ENCODE assay signal across 25 mouse cellular contexts in the genomic region with DNA sequence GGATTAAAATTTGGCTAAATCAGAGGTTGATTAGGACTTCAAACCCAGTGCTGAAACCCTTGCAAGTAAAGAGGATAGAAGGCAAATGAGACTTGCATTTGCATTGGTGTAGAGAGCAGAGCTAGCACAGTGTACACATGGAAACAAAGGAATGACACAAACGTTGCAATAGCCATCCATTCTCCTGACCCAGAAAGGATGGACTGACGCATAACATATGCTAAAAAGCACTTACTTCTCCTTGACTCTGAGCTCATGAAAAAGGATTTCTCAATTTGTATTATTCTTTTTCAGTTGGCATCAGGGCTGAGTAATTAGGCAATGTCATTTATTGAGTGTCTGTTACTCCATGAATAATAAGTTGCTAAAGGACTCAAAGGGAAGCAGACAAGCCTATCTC. TPM values are rescaled to one million over a fixed set of nuclear protein-coding genes. Genes with fewer than 3 reads are reported as not detected.
A peak's percentile ranks its signal among the peaks of the same experiment; 100 is the strongest.
DNase-seq lines count a peak whose midpoint lies in the region; ATAC-seq and TF ChIP-seq lines count a peak whose summit lies in the region.
"Had no signal": no experiment of that assay in that cellular context is flagged by ENCODE, and none has a peak within 500 bp of the region (broad histone marks: within the 10 kb centered on the region; RNA-seq: fewer than 3 reads in every experiment).

No protein-coding gene starts in this region.

- no peak overlapping the region for H3K4me2 ChIP-seq in forebrain, embryonic 16.5 days (ENCODE audit: low read length)
- H3K4me2 ChIP-seq in forebrain, postnatal 0 days (ENCODE audit: low read depth): no peak overlapping the region
- H3K4me2 ChIP-seq in lung, postnatal 0 days (replicated peaks; ENCODE audit: low read depth, low read length): no peak overlapping the region
- H3K4me2 ChIP-seq: embryonic facial prominence, embryonic 12.5 days; embryonic facial prominence, embryonic 15.5 days; heart, embryonic 12.5 days; heart, embryonic 15.5 days; hindbrain, embryonic 13.5 days had no signal

- WGBS in forebrain, embryonic 16.5 days: 47% methylated on average over 2 of the region's 2 CpGs
- WGBS in forebrain, postnatal 0 days: 41% methylated on average over 2 of the region's 2 CpGs
- 40% methylated on average over 2 of the region's 2 CpGs for WGBS in lung, postnatal 0 days

- no peaks in the 10 kb centered on the region for H3K36me3 ChIP-seq in forebrain, embryonic 16.5 days (ENCODE audit: control insufficient read depth, insufficient read depth)
- H3K36me3 ChIP-seq in forebrain, postnatal 0 days (ENCODE audit: insufficient read depth): no peaks in the 10 kb centered on the region
- no peaks in the 10 kb centered on the region for H3K36me3 ChIP-seq in lung, postnatal 0 days (ENCODE audit: insufficient read depth, low read length)
- H3K36me3 ChIP-seq: embryonic facial prominence, embryonic 12.5 days; embryonic facial prominence, embryonic 15.5 days; heart, embryonic 12.5 days; hindbrain, embryonic 10.5 days; hindbrain, embryonic 13.5 days had no signal

- no peak overlapping the region for H3K9ac ChIP-seq in forebrain, embryonic 16.5 days (replicated peaks; ENCODE audit: low read depth, low read length)
- no peak overlapping the region for H3K9ac ChIP-seq in forebrain, postnatal 0 days
- no peak overlapping the region for H3K9ac ChIP-seq in lung, postnatal 0 days (replicated peaks; ENCODE audit: low read depth)
- H3K9ac ChIP-seq: embryonic facial prominence, embryonic 12.5 days; embryonic facial prominence, embryonic 15.5 days; heart, embryonic 12.5 days; heart, embryonic 15.5 days; hindbrain, embryonic 13.5 days had no signal

- DNase-seq in forebrain, postnatal 0 days: no peak
- peak; percentile 41 for DNase-seq in lung, postnatal 0 days (ENCODE audit: low spot score)
- no peak for DNase-seq in lung, postnatal 36 days
- no peak for DNase-seq in left cerebral cortex, adult 11 months (ENCODE audit: low spot score)
- no peak for DNase-seq in gastrocnemius, adult 2 months
- DNase-seq: adrenal gland, adult 2 months; adrenal gland, postnatal 14 days; cerebellum, adult 11 months; cerebellum, adult 2 months; cerebellum, adult 9-11 months; cerebellum, postnatal 25 days; gastrocnemius, postnatal 10 days; gastrocnemius, postnatal 36 days; heart, adult 18-20 months; heart, postnatal 10 days; heart, postnatal 36 days had no signal

- no peaks in the 10 kb centered on the region for H3K9me3 ChIP-seq in forebrain, embryonic 16.5 days (ENCODE audit: control insufficient read depth, low read length)
- H3K9me3 ChIP-seq in forebrain, postnatal 0 days (ENCODE audit: low read length): no peaks in the 10 kb centered on the region
- no peaks in the 10 kb centered on the region for H3K9me3 ChIP-seq in lung, postnatal 0 days (ENCODE audit: low read length)
- H3K9me3 ChIP-seq: embryonic facial prominence, embryonic 12.5 days; embryonic facial prominence, embryonic 15.5 days; heart, embryonic 12.5 days; heart, embryonic 15.5 days; hindbrain, embryonic 10.5 days; hindbrain, embryonic 13.5 days had no signal

- peak; percentile 43 for ATAC-seq in forebrain, embryonic 16.5 days
- no peak for ATAC-seq in forebrain, postnatal 0 days
- peak; percentile 60; the same call in 1 of the 2 replicates for ATAC-seq in lung, postnatal 0 days
- ATAC-seq in megakaryocyte progenitor cell, adult 5-6 weeks (replicated peaks; ENCODE audit: poor library complexity): peak; percentile 17; the same call in 1 of the 2 replicates
- ATAC-seq: hindbrain, embryonic 16.5 days had no signal

- no peaks in the 10 kb centered on the region for H3K27me3 ChIP-seq in forebrain, embryonic 16.5 days (replicated peaks; ENCODE audit: control insufficient read depth, insufficient read depth, low read length)
- no peaks in the 10 kb centered on the region for H3K27me3 ChIP-seq in forebrain, postnatal 0 days (ENCODE audit: insufficient read depth, low read length)
- H3K27me3 ChIP-seq in lung, postnatal 0 days (replicated peaks; ENCODE audit: insufficient read depth, low read length): no peaks in the 10 kb centered on the region
- H3K27me3 ChIP-seq: embryonic facial prominence, embryonic 12.5 days; embryonic facial prominence, embryonic 15.5 days; heart, embryonic 12.5 days; heart, embryonic 15.5 days; hindbrain, embryonic 13.5 days had no signal

- TF ChIP-seq CTCF in forebrain, postnatal 0 days (IDR thresholded peaks at IDR 0.05; ENCODE audit: low read depth): no peak
- no peak for TF ChIP-seq CTCF in lung, postnatal 0 days (IDR thresholded peaks at IDR 0.05)
- TF ChIP-seq CTCF in gastrocnemius, adult 2 months (IDR thresholded peaks at IDR 0.05): no peak

- H3K27ac ChIP-seq in forebrain, embryonic 16.5 days (ENCODE audit: low read length): no peak overlapping the region
- H3K27ac ChIP-seq in forebrain, postnatal 0 days (ENCODE audit: low read depth, low read length): no peak overlapping the region
- no peak overlapping the region for H3K27ac ChIP-seq in lung, postnatal 0 days (ENCODE audit: low read length)
- no peak overlapping the region for H3K27ac ChIP-seq in gastrocnemius, adult 2 months
- H3K27ac ChIP-seq: embryonic facial prominence, embryonic 12.5 days; embryonic facial prominence, embryonic 15.5 days; heart, embryonic 15.5 days; hindbrain, embryonic 10.5 days; hindbrain, embryonic 13.5 days had no signal

- TF ChIP-seq EP300 in lung, postnatal 0 days (IDR thresholded peaks at IDR 0.05): no peak

- intact Hi-C loops in gastrocnemius, adult 2 months (cut with DNase I): loop anchor here (5.0 kb wide), 1 partner anchor 38 kb away; no protein-coding TSS in a partner anchor

- no peaks in the 10 kb centered on the region for H3K4me1 ChIP-seq in forebrain, embryonic 16.5 days (replicated peaks; ENCODE audit: control insufficient read depth, insufficient read depth, low read length)
- no peaks in the 10 kb centered on the region for H3K4me1 ChIP-seq in forebrain, postnatal 0 days (ENCODE audit: insufficient read depth)
- H3K4me1 ChIP-seq in lung, postnatal 0 days (ENCODE audit: insufficient read depth, low read depth, low read length): no peaks in the 10 kb centered on the region
- H3K4me1 ChIP-seq: embryonic facial prominence, embryonic 12.5 days; embryonic facial prominence, embryonic 15.5 days; hindbrain, embryonic 10.5 days; hindbrain, embryonic 13.5 days had no signal

- H3K4me3 ChIP-seq in forebrain, embryonic 16.5 days (replicated peaks; ENCODE audit: low read length): no peak overlapping the region
- H3K4me3 ChIP-seq in forebrain, postnatal 0 days (ENCODE audit: low read depth, low read length): no peak overlapping the region
- H3K4me3 ChIP-seq in lung, postnatal 0 days (ENCODE audit: low read depth, low read length): no peak overlapping the region
- no peak overlapping the region for H3K4me3 ChIP-seq in gastrocnemius, adult 2 months
- H3K4me3 ChIP-seq: embryonic facial prominence, embryonic 12.5 days; embryonic facial prominence, embryonic 15.5 days; heart, embryonic 12.5 days; heart, embryonic 15.5 days; hindbrain, embryonic 10.5 days; hindbrain, embryonic 13.5 days had no signal

RNA-seq across cellular contexts. Expression of a gene that starts 41.6 kb away (rescaled TPM):
- polyA plus RNA-seq in forebrain, embryonic 16.5 days (2015; fragmentation: Nextera tagmentation; extraction: Ambion mirVana): 3.2 and 3.8 TPM in 2 replicates
- 24.6 and 25.4 TPM in 2 replicates for total RNA-seq in forebrain, postnatal 0 days (2014; rRNA removed)
- polyA plus RNA-seq in forebrain, postnatal 0 days (2015; fragmentation: Nextera tagmentation; extraction: Ambion mirVana): 3.8 and 4.7 TPM in 2 replicates
- 6.6 and 6.9 TPM in 2 replicates for polyA plus RNA-seq in lung, postnatal 0 days (2015; fragmentation: Nextera tagmentation; extraction: Ambion mirVana)
- 88.8 and 91.9 TPM in 2 replicates for total RNA-seq in megakaryocyte progenitor cell, adult 5-6 weeks (2015)
- total RNA-seq in megakaryocyte progenitor cell, adult 5-6 weeks (2017): 58.2 and 75.7 TPM in 2 replicates
- 10 to 100 TPM in 1 of 2 experiments, 1 to 10 TPM in 1; 8.4 to 10.4 TPM for total RNA-seq in gastrocnemius, adult 2 months (2021)
